Comparison of ENCODE assay signal across 8 mouse cellular contexts in genomic region chr17:34398711-34399393, GRCm38 (mm10). TPM values are rescaled to one million over a fixed set of nuclear protein-coding genes. Genes with fewer than 3 reads are reported as not detected.
DNase-seq lines count a peak whose midpoint lies in the region; ATAC-seq lines count a peak whose summit lies in the region.

BC051142 (plus strand) TSS chr17:34398820.

- peaks cover 4% of the 10 kb centered on the region; the same call in 1 of the 2 replicates for H3K4me1 ChIP-seq in hindbrain, embryonic 14.5 days (replicated peaks; ENCODE audit: control insufficient read depth, insufficient read depth, low read length)

- no peaks in the 10 kb centered on the region for H3K27me3 ChIP-seq in hindbrain, embryonic 14.5 days (ENCODE audit: control insufficient read depth, insufficient read depth, low read length)

- H3K4me2 ChIP-seq in hindbrain, embryonic 14.5 days (replicated peaks): peak within 1 kb of the TSS; percentile 55

- ATAC-seq in hindbrain, embryonic 14.5 days (ENCODE audit: low FRiP score): peak; percentile 97

- peak within 1 kb of the TSS; percentile 87 for H3K9ac ChIP-seq in hindbrain, embryonic 14.5 days

- DNase-seq in MEL-GATA-1-ER (ENCODE audit: extremely low read depth, low read depth): peak; percentile 71
- DNase-seq in cerebellum, adult 9-11 months: peak; percentile 94
- DNase-seq in frontal cortex, postnatal 25 days (ENCODE audit: low spot score in 2 of 2): peak; percentile 62 to 76
- peak; percentile 88 for DNase-seq in hindbrain, embryonic 14.5 days (ENCODE audit: low spot score)
- DNase-seq in layer of hippocampus, postnatal 25 days (ENCODE audit: extremely low spot score in 1 of 2, low spot score in 1 of 2): peak; percentile 70 to 79
- peak; percentile 78 for DNase-seq in lung, postnatal 14 days
- peak; percentile 74 for DNase-seq in retina, adult 2 months (ENCODE audit: low read depth, low spot score)
- peak; percentile 81 for DNase-seq in thymus, postnatal 25 days

- no peaks in the 10 kb centered on the region for H3K9me3 ChIP-seq in hindbrain, embryonic 14.5 days (ENCODE audit: control insufficient read depth, low read length)

- no peaks in the 10 kb centered on the region for H3K36me3 ChIP-seq in hindbrain, embryonic 14.5 days (replicated peaks; ENCODE audit: control insufficient read depth, insufficient read depth)

- peak within 1 kb of the TSS; percentile 100 for H3K27ac ChIP-seq in hindbrain, embryonic 14.5 days

- 10% methylated on average over 34 of the region's 34 CpGs for WGBS in hindbrain, embryonic 14.5 days

- peak within 1 kb of the TSS; percentile 62 for H3K4me3 ChIP-seq in hindbrain, embryonic 14.5 days (replicated peaks; ENCODE audit: low read length)

RNA-seq across cellular contexts. Expression of gene BC051142, which starts in this region (rescaled TPM):
- 4.2 and 5.6 TPM in 2 replicates for polyA plus RNA-seq in hindbrain, embryonic 14.5 days (2014; fragmentation: Nextera tagmentation; extraction: Ambion mirVana)
- total RNA-seq in layer of hippocampus, postnatal 25 days (2021): 1 to 10 TPM; 3.3 to 4.0 TPM

Comparison
In these comparisons a context has a peak if more than half of its experiments do, and no peak if none do; other contexts are left out.
1. Peak in every context shown above with its lines: DNase-seq, ATAC-seq, H3K4me3 ChIP-seq and H3K27ac ChIP-seq.